Mouse (Mus musculus) right cerebral cortex, postnatal 25 days (tissue): Measurements from ENCODE around the gene Apoe.

Source experiments
- DNase-seq: peaks from one replicate; pipeline ENCODE4 v3.0.0; 2022

Apoe gene

DNA sequence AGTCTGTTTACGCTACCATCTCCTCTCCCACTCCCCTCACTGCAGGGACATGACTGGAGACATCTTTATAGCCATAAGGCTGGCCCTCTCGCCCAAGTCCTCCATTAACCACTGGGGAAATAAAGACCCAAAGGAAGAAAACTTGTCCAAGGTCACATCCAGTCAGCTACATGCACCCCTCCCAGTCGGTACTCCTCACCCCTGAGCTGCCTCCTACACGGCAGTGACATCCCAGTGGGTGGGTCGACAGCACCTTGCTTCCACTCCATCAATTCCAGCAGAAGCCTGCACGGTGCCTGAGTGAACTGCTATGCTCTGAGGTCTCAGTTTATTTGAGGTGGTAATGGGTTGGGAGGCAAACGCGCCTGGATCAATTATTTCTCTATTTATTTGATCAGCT lies 35.0 kb downstream of the Apoe start:
- no peak for DNase-seq

DNA sequence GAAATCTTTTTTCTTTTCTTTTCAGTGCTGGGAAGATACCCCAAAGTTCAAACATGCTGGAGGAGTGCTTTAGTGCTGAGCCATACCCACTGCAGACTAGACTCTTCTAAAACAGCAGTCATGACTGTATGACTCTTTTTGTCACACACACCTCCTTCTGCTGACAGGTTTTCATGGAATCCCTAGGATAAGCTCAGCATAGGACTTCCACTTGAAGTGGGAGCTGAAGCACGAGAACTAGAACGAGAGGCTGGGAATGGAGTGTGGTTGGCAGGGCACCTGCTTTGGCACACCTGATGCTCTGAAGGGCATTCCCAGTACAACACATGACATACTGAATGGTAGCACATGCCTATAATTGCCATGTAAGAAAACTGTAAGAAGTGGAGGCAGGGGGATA lies 46.4 kb downstream of the Apoe start:
- no peak for DNase-seq

DNA sequence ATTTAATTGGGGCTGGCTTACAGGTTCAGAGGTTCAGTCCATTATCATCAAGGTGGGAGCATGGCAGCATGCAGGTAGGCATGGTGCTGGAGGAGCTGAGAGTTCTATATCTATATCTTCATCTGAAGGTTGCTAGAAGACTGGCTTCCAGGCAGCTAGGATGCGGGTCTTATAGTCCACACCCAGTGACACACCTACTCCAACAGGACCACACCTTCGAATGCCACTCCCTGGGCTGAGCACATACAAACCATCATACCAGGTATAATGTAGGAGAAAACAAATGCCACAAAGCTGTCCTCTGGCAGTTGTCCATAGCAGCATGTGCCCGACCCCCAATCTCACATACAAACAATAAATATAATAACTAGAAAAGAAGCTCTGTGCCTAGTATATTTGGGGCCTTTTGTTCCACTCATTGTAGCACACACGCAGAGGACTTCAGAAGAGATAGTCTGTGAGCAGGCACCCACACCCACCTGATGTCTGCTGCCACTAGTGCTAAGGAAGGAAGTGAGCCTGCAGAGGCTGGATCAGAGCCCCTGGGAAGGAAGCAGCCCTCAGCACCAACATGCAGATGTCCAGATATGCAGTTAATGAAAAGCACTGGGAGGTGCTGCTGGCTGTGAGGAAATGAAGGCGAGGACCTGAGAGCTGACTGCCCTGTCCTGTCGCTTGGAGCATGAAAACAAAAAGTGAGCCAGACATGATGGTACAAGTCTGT lies 47.8 kb downstream of the Apoe start:
- no peak for DNase-seq
